Mouse (Mus musculus): Measurements from ENCODE around the gene Cdc16. TPM values are rescaled to one million over a fixed set of nuclear protein-coding genes. Genes with fewer than 3 reads are reported as not detected.
A peak's percentile ranks its signal among the peaks of the same experiment; 100 is the strongest.
"Not testable (repeated sequence)": the region's sequence is repeated elsewhere in the genome, so short reads cannot be mapped to it uniquely, and the experiment has no call there.

Cdc16 gene
- polyA plus RNA-seq, 1 experiment = 51.5 TPM

DNA sequence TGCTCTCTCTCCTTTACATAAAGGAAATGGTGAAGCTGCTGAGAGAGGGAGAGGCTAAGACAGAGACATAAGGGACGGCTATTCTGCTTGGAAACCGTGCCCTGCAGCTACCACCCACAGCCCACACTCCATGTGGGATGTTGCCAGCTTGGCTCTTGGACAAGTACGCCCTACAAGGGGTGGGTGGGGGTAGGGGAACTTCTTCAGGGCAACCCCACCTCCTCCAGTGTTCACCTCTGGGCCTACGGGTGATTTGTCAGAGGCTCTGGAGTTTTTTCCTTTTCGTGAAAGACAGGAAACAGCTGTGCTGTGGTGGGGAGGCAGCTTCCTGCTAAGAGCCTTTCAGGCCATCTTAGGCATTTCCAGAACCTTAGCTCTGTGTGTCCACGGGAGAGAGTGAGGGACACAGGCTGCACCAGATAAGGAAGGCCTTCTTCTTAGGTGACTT, 17.1 kb upstream of the Cdc16 start:
- Histone ChIP-seq H3K27me3 (ENCODE audit: control insufficient read depth, insufficient read depth, insufficient read length) (no peaks in the 10 kb centered on the region), H3ac (ENCODE audit: control insufficient read depth, insufficient read length) (no peak overlapping the region), H3K79me2 (ENCODE audit: control insufficient read depth, insufficient read depth) (no peaks in the 10 kb centered on the region), H3K36me3 (ENCODE audit: control insufficient read depth, insufficient read depth) (no peaks in the 10 kb centered on the region), H3K4me2 (ENCODE audit: low read depth) (peak overlapping the region; percentile 43), H3K4me3 (no peak overlapping the region)
- TF ChIP-seq SRF (IDR thresholded peaks at IDR 0.05; ENCODE audit: control insufficient read depth, insufficient read length, low read depth) (no peak), POLR2AphosphoS2 (IDR thresholded peaks at IDR 0.05; ENCODE audit: insufficient read length, low read depth) (no peak), MYOD1 (IDR thresholded peaks at IDR 0.05; ENCODE audit: control insufficient read depth in 1 of 3, insufficient read length in 2 of 3, low read depth in 2 of 3) (peak; percentile 44 to 65 (median 56)), MAX (IDR thresholded peaks at IDR 0.05; ENCODE audit: low read depth) (no peak), USF1 (IDR thresholded peaks at IDR 0.05; ENCODE audit: low read depth) (no peak), TCF12 (IDR thresholded peaks at IDR 0.05; ENCODE audit: insufficient read depth, poor library complexity, severe bottlenecking) (no peak), POLR2A (IDR thresholded peaks at IDR 0.05; ENCODE audit: insufficient read length, low read depth) (no peak), MYOG (IDR thresholded peaks at IDR 0.05; ENCODE audit: control insufficient read depth in 1 of 3, insufficient read depth in 1 of 3, insufficient read length in 2 of 3, low read depth in 2 of 3) (peak in 1 of 3 experiments; percentile 10)

DNA sequence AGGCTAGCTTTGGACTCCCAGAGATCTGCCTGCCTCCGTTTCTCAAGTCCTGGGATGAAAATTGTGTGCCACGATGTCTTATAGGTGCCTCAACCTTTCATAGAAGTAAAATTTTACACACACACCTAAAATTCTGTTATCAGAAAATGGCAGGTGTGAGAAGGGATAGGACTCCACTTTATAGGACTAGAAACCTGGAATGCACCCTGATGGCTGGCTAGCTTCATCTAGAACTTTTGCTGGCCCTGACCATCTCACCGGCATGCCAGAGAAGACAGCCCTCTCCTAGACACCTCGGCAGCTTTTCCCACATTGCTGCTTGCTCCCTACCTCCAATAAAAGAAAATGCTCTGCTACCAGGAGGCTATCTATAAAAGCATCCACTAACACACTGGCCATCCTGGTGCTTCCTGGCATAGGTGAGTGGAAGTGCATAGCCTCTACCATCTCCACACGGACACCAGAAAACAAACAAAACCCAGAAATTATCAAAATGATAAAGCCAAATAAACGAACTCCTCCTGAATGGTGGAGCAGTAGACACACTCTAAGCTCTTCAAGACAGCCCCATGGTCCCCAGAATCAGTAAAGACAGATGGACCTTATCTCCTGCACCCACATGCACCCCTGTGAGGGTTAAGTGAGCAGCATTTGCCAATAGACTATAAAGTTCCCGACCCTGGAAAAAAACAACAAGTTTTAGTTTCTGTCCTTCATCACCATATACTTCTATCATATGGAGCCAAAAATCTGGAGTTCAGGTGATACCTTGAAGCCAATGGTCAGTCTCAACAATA, 16.5 kb upstream of the Cdc16 start:
- Histone ChIP-seq H3K4me3 (no peak overlapping the region), H3K79me2 (ENCODE audit: control insufficient read depth, insufficient read depth) (no peaks in the 10 kb centered on the region), H3K36me3 (ENCODE audit: control insufficient read depth, insufficient read depth) (no peaks in the 10 kb centered on the region), H3ac (ENCODE audit: control insufficient read depth, insufficient read length) (no peak overlapping the region), H3K27me3 (ENCODE audit: control insufficient read depth, insufficient read depth, insufficient read length) (no peaks in the 10 kb centered on the region), H3K4me2 (ENCODE audit: low read depth) (no peak overlapping the region)
- TF ChIP-seq E2F4 (IDR thresholded peaks at IDR 0.05; ENCODE audit: insufficient read depth) = no peak
- no peak for TF ChIP-seq CEBPB (IDR thresholded peaks at IDR 0.05; ENCODE audit: insufficient read depth, poor library complexity, severe bottlenecking)
- TF ChIP-seq MYOG (IDR thresholded peaks at IDR 0.05; ENCODE audit: control insufficient read depth in 1 of 3, insufficient read depth in 1 of 3, insufficient read length in 2 of 3, low read depth in 2 of 3) = no peak
- no peak for TF ChIP-seq REST (IDR thresholded peaks at IDR 0.05; ENCODE audit: insufficient read depth, insufficient read length)
- TF ChIP-seq MYOD1 (IDR thresholded peaks at IDR 0.05; ENCODE audit: control insufficient read depth in 1 of 3, insufficient read length in 2 of 3, low read depth in 2 of 3) = no peak
- no peak for TF ChIP-seq MAX (IDR thresholded peaks at IDR 0.05; ENCODE audit: low read depth)
- TF ChIP-seq TCF12 (IDR thresholded peaks at IDR 0.05; ENCODE audit: insufficient read depth, poor library complexity, severe bottlenecking) = no peak
- no peak for TF ChIP-seq USF1 (IDR thresholded peaks at IDR 0.05; ENCODE audit: low read depth)
- TF ChIP-seq POLR2AphosphoS2 (IDR thresholded peaks at IDR 0.05; ENCODE audit: insufficient read length, low read depth) = no peak
- no peak for TF ChIP-seq TCF3 (IDR thresholded peaks at IDR 0.05; ENCODE audit: insufficient read length, low read depth)
- no peak for TF ChIP-seq SRF (IDR thresholded peaks at IDR 0.05; ENCODE audit: control insufficient read depth, insufficient read length, low read depth)
- TF ChIP-seq POLR2A (IDR thresholded peaks at IDR 0.05; ENCODE audit: insufficient read length, low read depth) = no peak

DNA sequence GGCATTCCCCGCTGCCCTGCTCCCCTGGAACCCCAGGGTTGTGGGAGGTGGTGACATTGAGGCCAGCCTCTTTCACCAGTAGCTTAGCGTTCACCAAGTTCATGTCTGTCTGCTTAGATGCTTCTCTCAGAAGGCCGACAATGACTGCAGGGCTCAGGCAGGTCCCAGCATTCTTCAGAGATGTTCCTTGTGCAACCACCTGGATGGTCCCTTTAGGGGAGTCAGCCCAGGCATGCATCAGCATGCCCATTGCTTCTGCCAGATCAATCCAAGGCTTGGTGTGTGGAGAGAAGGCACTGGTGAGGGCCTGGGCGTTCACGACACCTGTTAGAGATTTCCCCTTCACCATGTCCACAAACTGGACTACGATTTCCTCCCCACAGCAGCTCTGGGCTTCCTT, 11.3 kb upstream of the Cdc16 start:
- not testable (repeated sequence) for H3ac ChIP-seq (ENCODE audit: control insufficient read depth, insufficient read length); H3K4me3 ChIP-seq; H3K79me2 ChIP-seq (ENCODE audit: control insufficient read depth, insufficient read depth); H3K36me3 ChIP-seq (ENCODE audit: control insufficient read depth, insufficient read depth); H3K27me3 ChIP-seq (ENCODE audit: control insufficient read depth, insufficient read depth, insufficient read length); H3K4me2 ChIP-seq (ENCODE audit: low read depth)

DNA sequence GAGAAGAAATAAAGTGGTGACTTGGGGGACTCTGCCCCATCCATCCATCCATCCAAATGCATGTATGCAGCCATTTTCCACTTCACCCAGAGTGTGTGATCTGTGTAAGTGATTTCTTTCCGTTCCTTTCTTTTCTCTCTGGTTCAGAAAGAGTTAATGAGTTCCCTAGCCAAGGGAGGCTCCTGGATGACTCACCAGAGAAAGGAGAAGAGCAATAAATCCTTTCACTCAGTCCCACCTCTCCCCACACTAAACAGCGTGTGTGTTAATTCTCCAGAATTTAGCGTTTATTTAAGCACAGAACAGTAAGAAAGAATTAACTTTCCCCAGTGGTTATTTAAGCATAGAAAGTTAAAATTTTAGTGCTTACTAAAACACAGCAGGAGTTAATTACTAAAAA, 9.8 kb upstream of the Cdc16 start:
- H3K27me3 ChIP-seq (ENCODE audit: control insufficient read depth, insufficient read depth, insufficient read length) = no peaks in the 10 kb centered on the region
- H3ac ChIP-seq (ENCODE audit: control insufficient read depth, insufficient read length) = no peak overlapping the region
- H3K36me3 ChIP-seq (ENCODE audit: control insufficient read depth, insufficient read depth) = no peaks in the 10 kb centered on the region
- H3K4me3 ChIP-seq = no peak overlapping the region
- TF ChIP-seq POLR2A (IDR thresholded peaks at IDR 0.05; ENCODE audit: insufficient read length, low read depth) = no peak
- TF ChIP-seq MAX (IDR thresholded peaks at IDR 0.05; ENCODE audit: low read depth) = no peak
- TF ChIP-seq USF1 (IDR thresholded peaks at IDR 0.05; ENCODE audit: low read depth) = no peak
- no peak for TF ChIP-seq MYOG (IDR thresholded peaks at IDR 0.05; ENCODE audit: control insufficient read depth in 1 of 3, insufficient read depth in 1 of 3, insufficient read length in 2 of 3, low read depth in 2 of 3)
- no peak for TF ChIP-seq SRF (IDR thresholded peaks at IDR 0.05; ENCODE audit: control insufficient read depth, insufficient read length, low read depth)
- no peak for TF ChIP-seq TCF3 (IDR thresholded peaks at IDR 0.05; ENCODE audit: insufficient read length, low read depth)
- TF ChIP-seq E2F4 (IDR thresholded peaks at IDR 0.05; ENCODE audit: insufficient read depth) = no peak
- no peak for TF ChIP-seq CEBPB (IDR thresholded peaks at IDR 0.05; ENCODE audit: insufficient read depth, poor library complexity, severe bottlenecking)
- TF ChIP-seq MYOD1 (IDR thresholded peaks at IDR 0.05; ENCODE audit: control insufficient read depth in 1 of 3, insufficient read length in 2 of 3, low read depth in 2 of 3) = no peak
- TF ChIP-seq REST (IDR thresholded peaks at IDR 0.05; ENCODE audit: insufficient read depth, insufficient read length) = no peak
- H3K4me2 ChIP-seq (ENCODE audit: low read depth) = peak overlapping the region; percentile 54
- no peaks in the 10 kb centered on the region for H3K79me2 ChIP-seq (ENCODE audit: control insufficient read depth, insufficient read depth)

DNA sequence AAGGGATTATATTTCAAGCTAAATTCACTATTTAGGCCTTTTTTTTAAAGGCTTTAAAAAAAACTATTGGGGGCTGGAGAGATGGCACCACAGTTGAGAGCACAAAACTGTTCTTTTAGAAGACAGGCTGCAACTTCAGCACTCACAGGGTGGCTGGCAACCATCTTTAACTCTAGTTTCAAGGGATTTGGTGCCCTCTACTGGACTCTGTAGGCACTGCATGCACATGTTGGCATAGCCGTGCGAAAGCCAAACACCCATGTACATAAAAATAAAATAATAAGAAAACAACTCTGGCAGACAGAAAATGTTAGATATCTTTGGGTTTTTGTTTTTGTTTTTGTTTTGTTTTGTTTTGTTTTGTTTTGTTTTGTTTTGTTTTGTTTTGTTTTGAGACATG, 3.8 kb upstream of the Cdc16 start:
- Histone ChIP-seq H3K79me2 (ENCODE audit: control insufficient read depth, insufficient read depth) (peaks cover 10% of the 10 kb centered on the region), H3K27me3 (ENCODE audit: control insufficient read depth, insufficient read depth, insufficient read length) (no peaks in the 10 kb centered on the region), H3K4me3 (no peak overlapping the region), H3ac (ENCODE audit: control insufficient read depth, insufficient read length) (no peak overlapping the region), H3K36me3 (ENCODE audit: control insufficient read depth, insufficient read depth) (no peaks in the 10 kb centered on the region), H3K4me2 (ENCODE audit: low read depth) (no peak overlapping the region)
- TF ChIP-seq USF1 (IDR thresholded peaks at IDR 0.05; ENCODE audit: low read depth) (no peak), TCF3 (IDR thresholded peaks at IDR 0.05; ENCODE audit: insufficient read length, low read depth) (no peak), REST (IDR thresholded peaks at IDR 0.05; ENCODE audit: insufficient read depth, insufficient read length) (no peak), POLR2AphosphoS2 (IDR thresholded peaks at IDR 0.05; ENCODE audit: insufficient read length, low read depth) (no peak), SRF (IDR thresholded peaks at IDR 0.05; ENCODE audit: control insufficient read depth, insufficient read length, low read depth) (no peak)
